ENCODE assay signal across 19 mouse cellular contexts in the genomic region with DNA sequence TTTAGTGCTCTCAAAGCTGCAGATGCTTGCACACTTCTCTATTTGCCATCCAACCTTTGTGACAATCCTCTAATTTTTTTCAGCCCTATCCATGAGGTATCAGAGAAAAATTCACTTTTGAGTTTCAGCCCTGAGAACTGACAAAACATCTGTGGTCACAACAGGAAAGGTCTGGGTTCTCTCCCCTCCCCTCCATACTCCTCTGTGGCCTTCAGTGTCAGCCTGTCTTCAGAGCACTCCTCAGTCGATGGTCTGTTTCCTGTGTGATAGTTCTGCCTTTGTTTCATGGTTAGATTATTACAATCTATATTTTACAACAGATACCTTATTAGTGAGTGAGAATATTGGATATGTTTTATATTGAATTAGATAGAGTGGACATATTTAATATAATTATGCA.
"Had no signal": no experiment of that assay in that cellular context is flagged by ENCODE, and none has a peak within 500 bp of the region (broad histone marks: within the 10 kb centered on the region; RNA-seq: fewer than 3 reads in every experiment).

No protein-coding gene starts in this region.

- H3K36me3 ChIP-seq: midbrain, embryonic 12.5 days; midbrain, embryonic 15.5 days; neural tube, embryonic 12.5 days; neural tube, embryonic 15.5 days had no signal

- H3K4me2 ChIP-seq: lung, embryonic 14.5 days; midbrain, embryonic 12.5 days; midbrain, embryonic 15.5 days; neural tube, embryonic 12.5 days; neural tube, embryonic 15.5 days had no signal

- H3K4me1 ChIP-seq: midbrain, embryonic 12.5 days; midbrain, embryonic 15.5 days; neural tube, embryonic 12.5 days; neural tube, embryonic 15.5 days had no signal

- H3K27ac ChIP-seq: kidney, postnatal 0 days; macrophage; midbrain, embryonic 12.5 days; midbrain, embryonic 15.5 days; neural tube, embryonic 12.5 days; neural tube, embryonic 15.5 days; stomach, postnatal 0 days had no signal

- H3K27me3 ChIP-seq: midbrain, embryonic 12.5 days; midbrain, embryonic 15.5 days; neural tube, embryonic 12.5 days; neural tube, embryonic 15.5 days had no signal

- H3K4me3 ChIP-seq: midbrain, embryonic 12.5 days; midbrain, embryonic 15.5 days; neural tube, embryonic 12.5 days; neural tube, embryonic 15.5 days had no signal

- DNase-seq: kidney, adult 18-20 months; kidney, postnatal 36 days; lung, embryonic 14.5 days; right cerebral cortex, adult 18-20 months; right cerebral cortex, postnatal 25 days; spleen, adult 18-20 months; thymus, adult 2 months; thymus, postnatal 14 days; thymus, postnatal 4 days had no signal

- H3K9ac ChIP-seq: lung, embryonic 14.5 days; midbrain, embryonic 12.5 days; midbrain, embryonic 15.5 days; neural tube, embryonic 12.5 days; neural tube, embryonic 15.5 days had no signal

- ATAC-seq: inflammation-experienced regulatory T-cells, adult 6 months; intestine, embryonic 16.5 days; lung, postnatal 0 days had no signal

- H3K9me3 ChIP-seq: midbrain, embryonic 12.5 days; midbrain, embryonic 15.5 days; neural tube, embryonic 12.5 days; neural tube, embryonic 15.5 days had no signal
